Mouse (Mus musculus) hindbrain, embryonic 12.5 days (tissue): ENCODE measurements around the gene Ccdc36. TPM values are rescaled to one million over a fixed set of nuclear protein-coding genes. Genes with fewer than 3 reads are reported as not detected.

Experiments used
- ATAC-seq: fragments of 200-750 bp; cut with Nextera tagmentation; 2 replicates; pipeline ENCODE4 v1.8.0; 2017; ENCODE audit warnings: moderate TSS enrichment; ENCODE audit not compliant: low FRiP score
- H3K27ac ChIP-seq: fragments of 300-500 bp; sonication (generic); 2 replicates; pipeline ENCODE4 v1.5.1; 2016; ENCODE audit warnings: mild to moderate bottlenecking
- H3K27me3 ChIP-seq: fragments of 300-500 bp; sonication (generic); 2 replicates; pipeline ENCODE4 v1.6.1; 2016; ENCODE audit warnings: mild to moderate bottlenecking
- H3K36me3 ChIP-seq: fragments of 300-500 bp; sonication (generic); 2 replicates; pipeline ENCODE4 v1.6.1; 2016; ENCODE audit warnings: mild to moderate bottlenecking
- H3K4me1 ChIP-seq: fragments of 300-500 bp; sonication (generic); 2 replicates; pipeline ENCODE4 v1.6.1; 2016
- H3K4me2 ChIP-seq: fragments of 300-500 bp; sonication (generic); replicated peaks from 2 replicates; pipeline ENCODE4 v1.6.1; 2016; ENCODE audit warnings: mild to moderate bottlenecking
- H3K4me3 ChIP-seq: fragments of 300-500 bp; sonication (generic); 2 replicates; pipeline ENCODE4 v1.5.1; 2016; ENCODE audit warnings: mild to moderate bottlenecking
- H3K9ac ChIP-seq: fragments of 300-500 bp; sonication (generic); 2 replicates; pipeline ENCODE4 v1.6.1; 2016; ENCODE audit warnings: mild to moderate bottlenecking, moderate library complexity
- H3K9me3 ChIP-seq: fragments of 300-500 bp; sonication (generic); replicated peaks from 2 replicates; pipeline ENCODE4 v1.6.1; 2016; ENCODE audit warnings: mild to moderate bottlenecking
- WGBS: fragments of 180-500 bp; shearing (Covaris S2); methylation state at CpG from one replicate; pipeline ENCODE4 v1.1.7; 2016; 5-methylcytosine and 5-hydroxymethylcytosine counted together
- polyA plus RNA-seq: library from polyadenylated mRNA; unstranded; fragments of >200 nt; fragmentation: Nextera tagmentation; extraction: Ambion mirVana; gene quantifications from 2 replicates; pipeline ENCODE4 v1.2.1, GENCODE M21; 2016

The Ccdc36 gene
- polyA plus RNA-seq, 1 experiment from 2014 or later = 1.3 TPM

GRCm38 (mm10) chr9:108455747-108456571, 27.7 kb upstream of the Ccdc36 start:
- no peak for ATAC-seq
- H3K27me3 ChIP-seq = peaks cover 14% of the 10 kb centered on the region
- no peak overlapping the region for H3K4me2 ChIP-seq
- no peak overlapping the region for H3K4me3 ChIP-seq
- no peak overlapping the region for H3K27ac ChIP-seq
- WGBS = 81% methylated on average over 12 of the region's 12 CpGs
- H3K9ac ChIP-seq = no peak overlapping the region
- H3K9me3 ChIP-seq = no peaks in the 10 kb centered on the region
- H3K4me1 ChIP-seq = peaks cover 17% of the 10 kb centered on the region
- no peaks in the 10 kb centered on the region for H3K36me3 ChIP-seq

- no peak for ATAC-seq
- Histone ChIP-seq H3K4me3 (no peak overlapping the region), H3K9me3 (no peaks in the 10 kb centered on the region), H3K4me1 (peaks cover 31% of the 10 kb centered on the region), H3K27me3 (peaks cover 14% of the 10 kb centered on the region), H3K4me2 (no peak overlapping the region), H3K27ac (no peak overlapping the region), H3K9ac (no peak overlapping the region), H3K36me3 (no peaks in the 10 kb centered on the region)
- WGBS = 86% methylated on average over 6 of the region's 6 CpGs
Measured at GRCm38 (mm10) chr9:108454429-108454828, 26.1 kb upstream of the Ccdc36 start.

- Histone ChIP-seq H3K9me3 (no peaks in the 10 kb centered on the region), H3K9ac (no peak overlapping the region), H3K27me3 (peaks cover 8% of the 10 kb centered on the region; the same call in 1 of the 2 replicates), H3K4me2 (peak overlapping the region; percentile 82; the same call in 1 of the 2 replicates), H3K27ac (no peak overlapping the region), H3K4me3 (no peak overlapping the region), H3K36me3 (peaks cover 5% of the 10 kb centered on the region), H3K4me1 (peaks cover 39% of the 10 kb centered on the region)
- ATAC-seq = no peak
- WGBS = 82% methylated on average over 4 of the region's 4 CpGs
Measured at GRCm38 (mm10) chr9:108453458-108453857, 25.2 kb upstream of the Ccdc36 start.

GRCm38 (mm10) chr9:108452911-108453310, 24.6 kb upstream of the Ccdc36 start:
- Histone ChIP-seq H3K4me1 (peaks cover 39% of the 10 kb centered on the region), H3K4me3 (peak overlapping the region; percentile 57), H3K27me3 (peaks cover 6% of the 10 kb centered on the region; the same call in 1 of the 2 replicates), H3K9ac (peak overlapping the region; percentile 76), H3K9me3 (no peaks in the 10 kb centered on the region), H3K27ac (peak overlapping the region; percentile 92), H3K4me2 (peak overlapping the region; percentile 82), H3K36me3 (peaks cover 10% of the 10 kb centered on the region)
- WGBS = 53% methylated on average over 6 of the region's 6 CpGs
- peak; percentile 14; the same call in 1 of the 2 replicates for ATAC-seq

- peaks cover 39% of the 10 kb centered on the region for H3K4me1 ChIP-seq
Measured at GRCm38 (mm10) chr9:108452291-108452906, 24.1 kb upstream of the Ccdc36 start.

GRCm38 (mm10) chr9:108451519-108452160, 23.4 kb upstream of the Ccdc36 start:
- peaks cover 15% of the 10 kb centered on the region for H3K36me3 ChIP-seq
- ATAC-seq = no peak
- H3K4me1 ChIP-seq = peaks cover 39% of the 10 kb centered on the region
- peak overlapping the region; percentile 57 for H3K4me3 ChIP-seq
- peak overlapping the region; percentile 92 for H3K27ac ChIP-seq
- WGBS = 52% methylated on average over 6 of the region's 6 CpGs
- H3K4me2 ChIP-seq = peak overlapping the region; percentile 82
- peak overlapping the region; percentile 76 for H3K9ac ChIP-seq
- H3K27me3 ChIP-seq = peaks cover 4% of the 10 kb centered on the region; the same call in 1 of the 2 replicates
- H3K9me3 ChIP-seq = no peaks in the 10 kb centered on the region

More at GRCm38 (mm10) chr9:108452291-108452906, 24.1 kb upstream of the Ccdc36 start:
- Histone ChIP-seq H3K9ac (peak overlapping the region; percentile 76), H3K27me3 (peaks cover 4% of the 10 kb centered on the region; the same call in 1 of the 2 replicates), H3K9me3 (no peaks in the 10 kb centered on the region), H3K4me3 (peak overlapping the region; percentile 57), H3K27ac (peak overlapping the region; percentile 92), H3K36me3 (peaks cover 15% of the 10 kb centered on the region), H3K4me2 (peak overlapping the region; percentile 82)
- peak; percentile 79 for ATAC-seq
- WGBS = under 1% methylated on average over 40 of the region's 40 CpGs

- Histone ChIP-seq H3K27me3 (peaks cover 4% of the 10 kb centered on the region; the same call in 1 of the 2 replicates), H3K36me3 (peaks cover 15% of the 10 kb centered on the region), H3K27ac (peak overlapping the region; percentile 92), H3K4me3 (peak overlapping the region; percentile 57), H3K4me2 (peak overlapping the region; percentile 82), H3K9ac (peak overlapping the region; percentile 53), H3K4me1 (peaks cover 39% of the 10 kb centered on the region), H3K9me3 (no peaks in the 10 kb centered on the region)
- 93% methylated on average over 6 of the region's 6 CpGs for WGBS
- no peak for ATAC-seq
Measured at GRCm38 (mm10) chr9:108451170-108451493, 22.8 kb upstream of the Ccdc36 start.

GRCm38 (mm10) chr9:108450292-108451169, 22.2 kb upstream of the Ccdc36 start:
- peaks cover 39% of the 10 kb centered on the region for H3K4me1 ChIP-seq

GRCm38 (mm10) chr9:108449860-108450259, 21.6 kb upstream of the Ccdc36 start:
- peaks cover 39% of the 10 kb centered on the region for H3K4me1 ChIP-seq
- H3K27me3 ChIP-seq = no peaks in the 10 kb centered on the region; the same call in 1 of the 2 replicates
- H3K27ac ChIP-seq = peak overlapping the region; percentile 92
- 15% methylated on average over 4 of the region's 4 CpGs for WGBS
- ATAC-seq = peak; percentile 59
- H3K9ac ChIP-seq = peak overlapping the region; percentile 15; the same call in 1 of the 2 replicates
- H3K4me2 ChIP-seq = peak overlapping the region; percentile 82
- H3K4me3 ChIP-seq = 0 out of 2 replicates have a peak overlapping the region, but pooled peaks have one; percentile 57
- H3K36me3 ChIP-seq = peaks cover 15% of the 10 kb centered on the region
- H3K9me3 ChIP-seq = no peaks in the 10 kb centered on the region

More at GRCm38 (mm10) chr9:108450292-108451169, 22.2 kb upstream of the Ccdc36 start:
- peak overlapping the region; percentile 92 for H3K27ac ChIP-seq
- 65% methylated on average over 21 of the region's 21 CpGs for WGBS
- peaks cover 15% of the 10 kb centered on the region for H3K36me3 ChIP-seq
- no peaks in the 10 kb centered on the region for H3K9me3 ChIP-seq
- ATAC-seq = peak; percentile 74
- no peaks in the 10 kb centered on the region; the same call in 1 of the 2 replicates for H3K27me3 ChIP-seq
- peak overlapping the region; percentile 82 for H3K4me2 ChIP-seq
- H3K4me3 ChIP-seq = peak overlapping the region; percentile 57
- H3K9ac ChIP-seq = peak overlapping the region; percentile 53

- H3K9ac ChIP-seq = no peak overlapping the region
- H3K4me2 ChIP-seq = no peak overlapping the region
- peaks cover 16% of the 10 kb centered on the region for H3K4me1 ChIP-seq
- no peaks in the 10 kb centered on the region; the same call in 1 of the 2 replicates for H3K27me3 ChIP-seq
- H3K27ac ChIP-seq = no peak overlapping the region
- peaks cover 15% of the 10 kb centered on the region for H3K36me3 ChIP-seq
- no peak for ATAC-seq
- no peaks in the 10 kb centered on the region for H3K9me3 ChIP-seq
- H3K4me3 ChIP-seq = no peak overlapping the region
- WGBS = 66% methylated on average over 9 of the region's 9 CpGs
Measured at GRCm38 (mm10) chr9:108445125-108445524, 16.8 kb upstream of the Ccdc36 start.

GRCm38 (mm10) chr9:108441236-108441919, 13.1 kb upstream of the Ccdc36 start:
- Histone ChIP-seq H3K4me3 (no peak overlapping the region), H3K27me3 (no peaks in the 10 kb centered on the region), H3K4me1 (0 out of 2 replicates have a peak, but pooled peaks cover 3% of the 10 kb centered on the region), H3K9ac (no peak overlapping the region), H3K36me3 (no peaks in the 10 kb centered on the region), H3K27ac (no peak overlapping the region), H3K4me2 (no peak overlapping the region), H3K9me3 (no peaks in the 10 kb centered on the region)
- ATAC-seq = no peak
- 91% methylated on average over 11 of the region's 11 CpGs for whole genome bisulfite sequencing
